Mouse (Mus musculus) small intestine, adult 2 months (tissue): ENCODE data around the gene Ifnlr1.

Source experiments
- CTCF ChIP-seq: fragments of 200-500 bp; IDR thresholded peaks from 2 replicates; pipeline ENCODE4 v1.5.1; 2012; ENCODE audit warnings: low read depth, mild to moderate bottlenecking, control low read depth, inconsistent platforms, low read length, moderate library complexity, mixed read lengths; ENCODE audit not compliant: insufficient replicate concordance, insufficient read length; ENCODE audit errors: extremely low read depth
- POLR2A ChIP-seq: fragments of 200-500 bp; IDR thresholded peaks from 2 replicates; pipeline ENCODE4 v1.6.1; 2012; ENCODE audit warnings: low read depth, mild to moderate bottlenecking, control low read depth, inconsistent platforms, low read length, moderate library complexity

DNA sequence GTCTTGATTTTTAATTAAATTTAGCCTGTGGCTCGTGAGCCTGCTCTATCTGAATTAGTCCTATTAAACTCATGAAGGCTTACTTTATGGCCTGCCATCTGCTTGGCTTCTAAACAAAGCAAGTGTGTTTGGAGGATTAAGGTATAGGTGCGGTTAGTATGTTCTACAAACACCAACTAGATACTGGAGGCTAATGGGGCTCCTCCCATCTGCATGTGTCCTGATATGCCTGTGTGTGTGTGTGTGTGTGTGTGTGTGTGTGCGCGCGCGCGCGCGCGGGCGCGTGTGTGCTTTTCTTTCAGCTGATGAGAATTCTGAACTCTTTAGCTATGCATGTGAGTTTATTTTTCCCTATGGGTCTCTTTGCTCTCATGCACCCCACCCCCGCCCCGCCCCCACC is 53.6 kb downstream of the Ifnlr1 start:
- no peak for TF ChIP-seq CTCF
- TF ChIP-seq POLR2A = no peak
